Mouse (Mus musculus): ENCODE data around the gene Gm8332. TPM values are rescaled to one million over a fixed set of nuclear protein-coding genes. Genes with fewer than 3 reads are reported as not detected.
"Not testable (repeated sequence)": the region's sequence is repeated elsewhere in the genome, so short reads cannot be mapped to it uniquely, and the experiment has no call there.

The Gm8332 gene
- polyA plus RNA-seq (2014; fragmentation: Nextera tagmentation; extraction: Ambion mirVana): not detected in 2 replicates

- not testable (repeated sequence) for H3K9me3 ChIP-seq (replicated peaks; ENCODE audit: control insufficient read depth, low read length); ATAC-seq (replicated peaks; ENCODE audit: insufficient number of reproducible peaks, low FRiP score, low TSS enrichment, low read depth); H3K36me3 ChIP-seq (replicated peaks; ENCODE audit: control insufficient read depth, insufficient read depth, low read depth, low read length); H3K27me3 ChIP-seq (ENCODE audit: control insufficient read depth, insufficient read depth, low read length); H3K4me1 ChIP-seq (ENCODE audit: control insufficient read depth, insufficient read depth, low read length); H3K4me3 ChIP-seq (ENCODE audit: low read depth, low read length); H3K4me2 ChIP-seq (ENCODE audit: low read depth, low read length); H3K27ac ChIP-seq (replicated peaks; ENCODE audit: low read depth, low read length); DNase-seq (ENCODE audit: low spot score); H3K9ac ChIP-seq (replicated peaks; ENCODE audit: low read length)
- WGBS: 67% methylated on average over 1 of the region's 2 CpGs
Measured at GRCm38 (mm10) chr12:88250000-88250399, at the start of gene Gm8332. TSS of gene Gm8332 (minus strand) at chr12:88250100.

- not testable (repeated sequence) for H3K27me3 ChIP-seq (ENCODE audit: control insufficient read depth, insufficient read depth, low read length); H3K9ac ChIP-seq (replicated peaks; ENCODE audit: low read length); H3K27ac ChIP-seq (replicated peaks; ENCODE audit: low read depth, low read length); H3K4me3 ChIP-seq (ENCODE audit: low read depth, low read length); ATAC-seq (replicated peaks; ENCODE audit: insufficient number of reproducible peaks, low FRiP score, low TSS enrichment, low read depth); H3K4me1 ChIP-seq (ENCODE audit: control insufficient read depth, insufficient read depth, low read length); H3K36me3 ChIP-seq (replicated peaks; ENCODE audit: control insufficient read depth, insufficient read depth, low read depth, low read length); H3K9me3 ChIP-seq (replicated peaks; ENCODE audit: control insufficient read depth, low read length); H3K4me2 ChIP-seq (ENCODE audit: low read depth, low read length); DNase-seq (ENCODE audit: low spot score)
- 77% methylated on average over 1 of the region's 2 CpGs for WGBS
Measured at GRCm38 (mm10) chr12:88297171-88297570, 47.3 kb upstream of the Gm8332 start.

- not testable (repeated sequence) for H3K9me3 ChIP-seq (replicated peaks; ENCODE audit: control insufficient read depth, low read length); H3K4me3 ChIP-seq (ENCODE audit: low read depth, low read length); H3K27ac ChIP-seq (replicated peaks; ENCODE audit: low read depth, low read length); H3K4me2 ChIP-seq (ENCODE audit: low read depth, low read length); H3K4me1 ChIP-seq (ENCODE audit: control insufficient read depth, insufficient read depth, low read length); DNase-seq (ENCODE audit: low spot score); H3K27me3 ChIP-seq (ENCODE audit: control insufficient read depth, insufficient read depth, low read length); ATAC-seq (replicated peaks; ENCODE audit: insufficient number of reproducible peaks, low FRiP score, low TSS enrichment, low read depth); H3K36me3 ChIP-seq (replicated peaks; ENCODE audit: control insufficient read depth, insufficient read depth, low read depth, low read length); H3K9ac ChIP-seq (replicated peaks; ENCODE audit: low read length)
- WGBS: 71% methylated on average over 4 of the region's 4 CpGs
Measured at GRCm38 (mm10) chr12:88293082-88293481, 43.2 kb upstream of the Gm8332 start.

GRCm38 (mm10) chr12:88285224-88285623, 35.3 kb upstream of the Gm8332 start:
- H3K4me3 ChIP-seq (ENCODE audit: low read depth, low read length); H3K27ac ChIP-seq (replicated peaks; ENCODE audit: low read depth, low read length); H3K9me3 ChIP-seq (replicated peaks; ENCODE audit: control insufficient read depth, low read length); ATAC-seq (replicated peaks; ENCODE audit: insufficient number of reproducible peaks, low FRiP score, low TSS enrichment, low read depth); H3K36me3 ChIP-seq (replicated peaks; ENCODE audit: control insufficient read depth, insufficient read depth, low read depth, low read length); H3K27me3 ChIP-seq (ENCODE audit: control insufficient read depth, insufficient read depth, low read length); H3K4me2 ChIP-seq (ENCODE audit: low read depth, low read length); DNase-seq (ENCODE audit: low spot score); H3K4me1 ChIP-seq (ENCODE audit: control insufficient read depth, insufficient read depth, low read length); H3K9ac ChIP-seq (replicated peaks; ENCODE audit: low read length): not testable (repeated sequence)
- 90% methylated on average over 4 of the region's 5 CpGs for whole genome bisulfite sequencing

GRCm38 (mm10) chr12:88274400-88274799, 24.5 kb upstream of the Gm8332 start, which contains the start of gene Gm5662:
TSS of gene Gm5662 (minus strand) at chr12:88274500.
- not testable (repeated sequence) for H3K36me3 ChIP-seq (replicated peaks; ENCODE audit: control insufficient read depth, insufficient read depth, low read depth, low read length); H3K9ac ChIP-seq (replicated peaks; ENCODE audit: low read length); H3K9me3 ChIP-seq (replicated peaks; ENCODE audit: control insufficient read depth, low read length); H3K4me3 ChIP-seq (ENCODE audit: low read depth, low read length); DNase-seq (ENCODE audit: low spot score); H3K4me2 ChIP-seq (ENCODE audit: low read depth, low read length); H3K27ac ChIP-seq (replicated peaks; ENCODE audit: low read depth, low read length); ATAC-seq (replicated peaks; ENCODE audit: insufficient number of reproducible peaks, low FRiP score, low TSS enrichment, low read depth); H3K4me1 ChIP-seq (ENCODE audit: control insufficient read depth, insufficient read depth, low read length); H3K27me3 ChIP-seq (ENCODE audit: control insufficient read depth, insufficient read depth, low read length)
- WGBS: 85% methylated on average over 5 of the region's 5 CpGs

- Histone ChIP-seq H3K4me2 (ENCODE audit: low read depth, low read length) (no peak overlapping the region), H3K4me3 (ENCODE audit: low read depth, low read length) (no peak overlapping the region), H3K9ac (replicated peaks; ENCODE audit: low read length) (no peak overlapping the region), H3K27me3 (ENCODE audit: control insufficient read depth, insufficient read depth, low read length) (no peaks in the 10 kb centered on the region), H3K36me3 (replicated peaks; ENCODE audit: control insufficient read depth, insufficient read depth, low read depth, low read length) (no peaks in the 10 kb centered on the region), H3K27ac (replicated peaks; ENCODE audit: low read depth, low read length) (no peak overlapping the region), H3K9me3 (replicated peaks; ENCODE audit: control insufficient read depth, low read length) (no peaks in the 10 kb centered on the region), H3K4me1 (ENCODE audit: control insufficient read depth, insufficient read depth, low read length) (no peaks in the 10 kb centered on the region)
- ATAC-seq (replicated peaks; ENCODE audit: insufficient number of reproducible peaks, low FRiP score, low TSS enrichment, low read depth) (no peak), DNase-seq (ENCODE audit: low spot score) (no peak)
- 45% methylated on average over 1 of the region's 1 CpGs for WGBS
Measured at GRCm38 (mm10) chr12:88257241-88257640, 7.3 kb upstream of the Gm8332 start.

- H3K9ac ChIP-seq (replicated peaks; ENCODE audit: low read length); H3K4me2 ChIP-seq (ENCODE audit: low read depth, low read length); ATAC-seq (replicated peaks; ENCODE audit: insufficient number of reproducible peaks, low FRiP score, low TSS enrichment, low read depth); H3K4me1 ChIP-seq (ENCODE audit: control insufficient read depth, insufficient read depth, low read length); H3K27ac ChIP-seq (replicated peaks; ENCODE audit: low read depth, low read length); H3K27me3 ChIP-seq (ENCODE audit: control insufficient read depth, insufficient read depth, low read length); H3K4me3 ChIP-seq (ENCODE audit: low read depth, low read length); H3K9me3 ChIP-seq (replicated peaks; ENCODE audit: control insufficient read depth, low read length); H3K36me3 ChIP-seq (replicated peaks; ENCODE audit: control insufficient read depth, insufficient read depth, low read depth, low read length); DNase-seq (ENCODE audit: low spot score): not testable (repeated sequence)
- WGBS: 59% methylated on average over 2 of the region's 2 CpGs
Measured at GRCm38 (mm10) chr12:88255917-88256316, 6.0 kb upstream of the Gm8332 start.

- not testable (repeated sequence) for H3K27me3 ChIP-seq (ENCODE audit: control insufficient read depth, insufficient read depth, low read length); H3K36me3 ChIP-seq (replicated peaks; ENCODE audit: control insufficient read depth, insufficient read depth, low read depth, low read length); H3K9ac ChIP-seq (replicated peaks; ENCODE audit: low read length); H3K9me3 ChIP-seq (replicated peaks; ENCODE audit: control insufficient read depth, low read length); H3K27ac ChIP-seq (replicated peaks; ENCODE audit: low read depth, low read length); H3K4me1 ChIP-seq (ENCODE audit: control insufficient read depth, insufficient read depth, low read length); H3K4me3 ChIP-seq (ENCODE audit: low read depth, low read length); ATAC-seq (replicated peaks; ENCODE audit: insufficient number of reproducible peaks, low FRiP score, low TSS enrichment, low read depth); H3K4me2 ChIP-seq (ENCODE audit: low read depth, low read length); DNase-seq (ENCODE audit: low spot score)
Measured at GRCm38 (mm10) chr12:88245786-88246185, 4.1 kb downstream of the Gm8332 start.
